Mouse (Mus musculus) cerebellum, adult (tissue): ENCODE data around the gene Gzmc.
"Not testable (repeated sequence)": the region's sequence is repeated elsewhere in the genome, so short reads cannot be mapped to it uniquely, and the experiment has no call there.

Source experiments
- ATAC-seq: cut with Nextera tagmentation; 2 replicates; pipeline ENCODE4 v1.9.2; 2017; ENCODE audit warnings: mild to moderate bottlenecking, moderate library complexity, mixed read lengths; ENCODE audit not compliant: insufficient number of reproducible peaks, low FRiP score, low TSS enrichment

Gene Gzmc

DNA sequence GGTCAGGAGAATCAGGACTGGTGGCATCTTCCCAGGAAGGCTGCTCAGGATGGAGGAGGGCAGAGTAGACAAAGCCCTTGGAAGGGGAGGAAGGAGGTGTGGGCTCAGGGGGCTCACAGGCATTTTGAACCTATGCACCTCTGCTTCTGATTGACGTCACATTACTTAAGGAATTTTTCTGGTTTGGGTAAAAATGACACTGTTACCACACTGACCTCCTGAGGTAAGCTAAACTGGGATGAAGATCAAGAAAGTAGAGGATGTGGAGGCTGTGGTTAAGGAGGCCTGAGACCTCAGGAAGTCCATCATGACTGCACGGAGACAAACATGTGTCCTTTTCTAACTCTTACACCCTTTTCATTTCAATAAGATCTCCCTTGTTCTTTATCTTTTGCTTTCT, at the start of gene Gzmc:
Gene Gzmc, minus strand, starts transcription at position 101 of the 400 bp plus-strand sequence.
- ATAC-seq: no peak

DNA sequence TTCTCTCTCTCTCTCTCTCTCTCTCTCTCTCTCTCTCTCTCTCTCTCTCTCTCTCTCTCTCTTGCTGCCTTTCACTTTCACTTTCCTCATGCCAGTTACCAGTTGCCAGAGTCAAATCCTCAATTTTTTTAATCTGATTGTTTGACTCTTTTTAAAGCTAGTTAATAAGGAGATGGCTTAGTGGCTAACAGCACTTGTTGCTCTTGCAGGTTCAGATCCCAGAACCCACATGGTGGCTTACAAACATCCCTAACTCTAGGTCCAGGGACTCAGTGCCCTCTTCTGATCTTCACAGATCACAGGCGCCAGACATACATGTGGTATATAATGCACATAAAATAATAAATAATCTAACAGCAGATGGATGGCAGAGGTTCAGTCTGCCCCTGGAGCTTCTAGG, 49.4 kb upstream of the Gzmc start:
- no peak for ATAC-seq

DNA sequence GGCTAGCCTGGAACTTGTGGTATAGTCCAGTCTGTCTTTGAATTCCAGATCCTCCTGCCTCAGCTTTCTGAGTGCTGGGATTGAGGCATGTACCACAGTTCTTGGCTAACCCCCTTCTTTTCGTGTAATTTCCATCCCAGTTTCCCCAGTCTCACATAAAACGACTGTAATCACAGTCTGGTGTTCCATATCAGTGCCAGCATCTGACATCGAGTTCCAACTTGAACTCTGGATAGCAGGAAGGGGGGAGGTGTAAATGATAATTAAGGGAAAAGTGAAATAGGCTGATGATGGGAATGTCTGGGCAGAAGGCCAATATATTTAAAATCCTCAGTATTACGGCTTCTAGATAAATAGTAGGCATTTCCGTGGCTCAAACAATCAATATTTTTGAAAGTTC, 46.6 kb upstream of the Gzmc start:
- no peak for ATAC-seq

DNA sequence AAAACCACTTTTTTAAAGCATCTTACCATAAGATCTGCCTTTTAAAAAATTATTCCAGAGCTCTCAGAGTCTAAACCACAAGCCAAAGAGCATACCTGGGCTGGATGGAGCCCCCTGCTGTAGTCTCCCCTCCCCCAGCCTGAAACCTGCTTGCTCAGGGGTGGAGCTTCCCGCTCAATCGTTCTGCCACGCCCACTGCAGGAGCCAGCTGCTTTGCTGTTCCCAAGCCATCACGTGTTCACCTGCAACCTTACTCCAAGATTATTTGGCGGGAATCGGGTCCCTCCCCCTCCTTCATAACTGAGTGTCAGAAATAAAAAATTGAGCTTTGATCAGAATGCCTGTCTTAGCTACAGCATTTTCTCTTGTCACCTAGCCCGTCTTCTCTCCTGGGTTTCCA, 44.2 kb upstream of the Gzmc start:
- ATAC-seq: not testable (repeated sequence)

DNA sequence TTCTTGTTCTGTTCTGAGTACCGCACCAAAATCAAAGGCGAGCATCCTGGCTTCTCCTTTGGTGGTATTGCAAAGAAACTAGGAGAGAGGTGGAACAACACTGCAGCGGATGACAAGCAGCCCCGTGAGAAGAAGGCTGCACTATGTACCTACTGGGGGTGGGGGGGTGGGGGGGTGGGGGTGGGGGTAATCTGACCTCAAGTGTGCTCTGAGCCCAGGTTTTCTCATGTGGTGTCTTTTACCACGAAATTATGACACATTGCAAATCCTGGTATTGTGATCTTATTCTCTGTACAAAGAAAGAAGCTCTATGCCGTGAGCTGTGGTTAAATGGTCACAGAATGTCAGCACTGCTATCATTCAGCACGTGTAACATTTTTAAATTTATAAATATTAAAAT, 41.6 kb upstream of the Gzmc start:
- not testable (repeated sequence) for ATAC-seq

DNA sequence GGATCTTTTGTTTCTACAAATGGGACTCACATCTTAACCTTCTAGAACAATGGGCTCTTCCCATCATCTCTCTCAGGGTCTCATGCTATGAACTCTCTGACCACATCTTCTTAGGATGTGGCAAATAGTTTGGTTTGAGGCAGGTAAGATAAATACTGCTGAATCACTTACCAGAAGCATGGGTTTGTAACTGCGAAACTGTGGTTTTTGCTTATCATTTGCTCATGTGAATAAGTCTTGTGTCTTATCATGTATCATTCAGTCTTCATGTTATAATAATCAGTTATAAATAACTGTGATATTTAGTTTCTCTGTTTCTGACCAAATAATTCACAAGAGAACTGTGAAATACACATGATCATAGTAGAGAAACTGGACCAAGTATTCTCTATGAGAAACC, 31.7 kb upstream of the Gzmc start:
- no peak for ATAC-seq

DNA sequence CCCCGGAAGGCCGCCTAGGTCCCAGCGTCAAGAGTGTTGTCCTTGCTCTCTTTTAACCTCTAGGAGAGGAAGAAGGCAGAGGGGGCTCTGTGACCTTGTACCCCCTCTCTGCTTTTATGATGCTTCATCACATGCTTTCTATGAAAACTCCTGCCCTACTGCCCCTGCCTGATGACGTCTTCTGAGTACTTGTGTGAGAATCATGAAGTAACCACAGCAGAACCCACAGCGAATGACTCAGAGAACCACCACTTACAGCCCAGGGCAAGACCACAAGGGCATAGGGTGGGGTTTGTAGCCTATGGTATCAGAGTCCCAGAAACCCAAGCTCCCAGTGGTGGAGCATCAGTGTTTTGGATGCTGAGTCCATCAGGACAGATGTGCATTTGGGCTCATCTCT, 27.7 kb upstream of the Gzmc start, which contains the start of gene Gzmb:
Gene Gzmb, minus strand, starts transcription at position 108 of the 400 bp plus-strand sequence.
- no peak for ATAC-seq

DNA sequence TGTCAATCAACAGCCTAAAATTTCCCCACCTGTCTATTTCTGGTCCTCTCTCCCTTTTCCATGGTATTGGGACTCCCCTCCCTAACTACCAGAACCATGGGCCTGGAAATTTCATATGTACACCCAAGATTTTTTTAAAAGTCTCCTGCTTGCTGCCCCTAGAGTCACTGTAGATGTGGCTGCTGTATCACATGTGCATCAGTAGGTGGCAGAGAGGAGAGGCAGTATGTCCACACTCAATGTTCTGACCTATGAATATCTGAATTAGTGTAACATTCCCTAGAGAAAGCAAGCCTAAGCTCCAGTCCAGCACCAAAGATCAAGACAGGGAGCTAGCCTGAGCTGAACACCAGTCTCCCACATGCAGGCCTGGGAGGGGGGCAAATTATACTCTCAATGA, 6.0 kb upstream of the Gzmc start:
- ATAC-seq: no peak

DNA sequence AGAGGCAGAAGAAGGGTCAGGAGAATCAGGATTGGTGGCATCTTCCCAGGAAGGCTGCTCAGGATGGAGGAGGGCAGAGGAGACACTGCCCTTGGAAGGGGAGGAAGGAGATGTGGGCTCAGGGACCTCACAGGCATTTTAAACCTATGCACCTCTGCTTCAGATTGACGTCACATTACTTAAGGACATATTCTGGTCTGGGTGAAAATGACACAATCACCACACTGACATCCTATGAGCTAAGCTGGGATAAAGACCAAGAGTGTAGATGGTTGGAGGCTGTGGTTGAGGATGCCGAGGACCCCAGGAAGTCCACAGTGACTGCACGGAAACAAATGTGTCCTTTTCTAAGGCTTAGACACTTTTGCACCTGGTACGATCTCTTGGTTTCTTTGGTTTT, 23.1 kb downstream of the Gzmc start, which contains the start of gene Gzmf:
Gene Gzmf, minus strand, starts transcription at position 101 of the 400 bp plus-strand sequence.
- no peak for ATAC-seq

DNA sequence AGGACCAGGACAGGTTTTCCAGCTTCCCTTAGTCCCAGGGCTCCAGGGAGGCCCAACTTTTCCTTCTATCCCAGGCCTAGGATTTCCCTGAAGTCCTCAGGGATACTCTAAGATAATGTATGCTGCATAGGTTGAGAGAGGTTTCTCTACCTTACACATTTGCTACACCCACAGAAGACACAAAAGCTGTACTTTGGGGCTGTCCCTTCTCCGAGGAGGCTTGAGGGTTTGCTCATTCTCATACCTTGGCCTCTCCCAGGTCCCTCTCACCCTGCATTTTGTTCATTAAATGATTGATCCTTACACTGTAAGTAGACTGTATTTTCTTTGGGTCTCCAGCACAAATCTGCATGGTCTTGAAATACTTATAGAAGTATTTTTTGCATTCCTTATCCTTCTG, 28.8 kb downstream of the Gzmc start:
- no peak for ATAC-seq

DNA sequence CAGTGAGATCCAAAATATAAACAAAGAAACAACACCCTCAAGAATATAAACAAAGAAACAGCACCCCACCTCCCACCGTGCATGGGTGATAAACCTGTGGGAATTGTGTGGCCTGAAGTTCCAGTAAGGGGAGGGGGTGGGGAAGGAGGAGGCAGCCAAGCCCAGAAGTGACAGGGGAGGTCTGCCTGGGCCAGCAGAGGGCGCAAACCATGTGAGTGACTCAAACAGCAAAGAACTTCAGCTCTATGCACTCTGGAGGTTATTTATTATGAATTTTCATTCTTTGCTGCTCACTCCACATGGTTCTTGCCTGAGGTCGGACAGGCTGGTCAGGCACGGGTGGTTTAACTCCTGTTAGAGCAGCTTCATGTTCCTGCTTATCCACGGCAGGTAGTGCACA, 29.4 kb downstream of the Gzmc start:
- not testable (repeated sequence) for ATAC-seq

DNA sequence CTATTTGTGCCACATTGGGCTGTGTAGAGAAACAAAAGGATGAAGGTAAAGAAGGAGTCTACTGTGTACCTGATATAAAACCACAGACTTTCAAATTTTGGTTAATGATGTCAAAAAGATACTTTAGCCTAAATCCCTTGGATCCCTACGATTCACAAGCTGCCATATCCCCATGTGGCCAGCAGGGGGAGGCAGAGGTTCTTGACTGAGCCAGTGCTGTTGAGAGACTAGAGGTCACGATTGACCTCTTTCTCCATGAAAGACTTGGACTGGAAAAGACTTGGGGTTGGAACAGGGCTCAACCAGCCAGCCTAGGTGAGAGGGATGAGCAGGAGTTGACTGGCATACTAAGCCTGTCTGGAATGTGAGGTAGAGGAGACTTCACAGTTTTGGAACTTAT, 30.5 kb downstream of the Gzmc start:
- ATAC-seq: peak; percentile 64

DNA sequence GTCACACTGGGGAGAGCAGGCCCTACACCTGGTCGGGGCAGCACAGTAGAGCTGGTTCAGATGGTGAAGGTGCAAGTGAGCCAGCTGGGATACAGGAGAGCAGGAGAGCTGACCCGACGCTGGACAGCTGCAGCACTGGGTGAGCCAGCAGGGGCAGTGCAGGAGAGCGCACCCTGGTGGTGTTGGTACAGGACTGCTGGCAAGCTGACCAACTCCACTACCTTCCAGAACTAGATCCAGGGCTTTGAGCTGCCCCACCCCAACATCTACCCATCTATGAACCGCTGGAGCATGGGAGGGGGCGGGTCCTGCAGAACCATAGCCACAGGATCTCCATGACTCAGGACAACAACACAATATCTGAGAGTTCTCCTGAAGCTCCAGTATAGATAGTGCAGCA, 47.5 kb downstream of the Gzmc start:
- ATAC-seq: no peak

DNA sequence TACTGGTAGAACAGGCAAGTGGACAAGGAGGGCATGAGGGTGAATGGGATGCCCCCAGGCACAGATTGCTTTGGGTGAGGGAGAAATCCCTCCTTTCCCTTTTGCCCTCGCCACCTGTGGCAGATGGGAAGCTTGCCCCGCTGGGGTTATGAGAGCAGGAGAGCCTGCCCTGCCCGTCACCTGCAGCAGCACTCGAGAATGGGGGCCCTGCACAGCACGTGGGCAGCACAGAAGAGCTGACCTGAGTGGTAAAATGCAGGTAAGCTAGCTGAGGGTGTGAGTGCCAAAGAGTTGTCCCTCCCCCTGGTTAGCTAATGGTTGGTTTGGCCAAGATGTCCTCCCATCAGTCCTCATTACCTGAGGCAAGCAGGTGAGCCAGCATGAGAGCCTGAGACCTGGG, 47.9 kb downstream of the Gzmc start:
- ATAC-seq: no peak
